Mouse (Mus musculus) erythroblast, embryonic 14.5 days (primary cell): ENCODE results near the gene Atg14.

Experiments used
- GATA1 ChIP-seq: IDR thresholded peaks from 2 replicates; pipeline ENCODE4 v1.6.1; 2012; ENCODE audit warnings: low read length, inconsistent platforms, mixed read lengths
- TAL1 ChIP-seq: IDR thresholded peaks from 3 replicates; pipeline ENCODE4 v1.6.1; 2012; ENCODE audit warnings: low read length, inconsistent platforms, mixed read lengths

DNA sequence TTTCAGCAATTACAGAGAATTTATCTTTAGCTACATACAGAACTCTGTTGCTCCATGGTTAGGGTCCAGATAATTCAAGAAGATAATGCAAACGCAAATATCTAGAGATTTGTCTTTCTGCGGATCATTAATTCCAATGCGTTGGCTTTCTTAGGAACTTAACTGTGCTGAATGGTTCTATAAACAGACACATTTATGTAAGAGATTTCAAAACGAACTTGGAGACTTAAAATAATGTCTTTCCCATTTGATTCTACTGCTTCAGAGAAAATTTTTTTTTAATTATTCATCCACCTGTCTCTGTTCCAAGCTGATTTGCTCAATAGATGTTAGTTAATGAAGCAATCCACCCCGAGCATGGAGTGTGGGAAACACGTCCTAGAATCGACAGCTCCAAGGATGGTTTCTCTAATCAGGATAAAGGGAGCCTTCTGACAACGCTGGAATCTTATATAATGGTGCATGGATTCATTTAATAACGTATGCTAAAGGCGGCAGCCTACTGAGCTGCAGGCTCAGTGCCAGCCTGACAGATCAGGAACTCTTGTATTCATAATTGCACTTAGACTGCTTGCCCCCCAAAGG is 20.0 kb upstream of the Atg14 start:
- no peak for TF ChIP-seq GATA1
- TF ChIP-seq TAL1 = no peak
